Mouse (Mus musculus): ENCODE data around the gene Axl.
"Not testable (repeated sequence)": the region's sequence is repeated elsewhere in the genome, so short reads cannot be mapped to it uniquely, and the experiment has no call there.

The Axl gene

DNA sequence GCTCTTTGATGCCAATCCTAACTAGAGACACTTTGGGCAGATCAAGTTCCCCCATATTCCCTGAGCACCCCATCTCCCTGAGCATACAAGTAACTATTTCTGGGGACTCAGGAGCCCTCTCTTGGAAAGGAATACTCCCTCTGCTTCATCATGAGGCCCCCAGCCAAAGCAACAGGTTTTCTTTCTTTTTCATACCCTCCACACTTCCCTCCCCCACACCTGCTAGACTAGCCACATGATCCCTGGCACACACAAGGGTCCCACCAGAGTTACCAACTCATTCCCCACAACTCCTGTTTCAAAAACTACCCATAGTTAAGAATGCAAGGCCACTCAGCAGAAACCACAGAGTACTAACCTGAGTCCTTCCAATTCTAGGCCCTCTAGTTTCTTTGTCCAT, 35.4 kb downstream of the Axl start:
- DNase-seq = peak; percentile 38

DNA sequence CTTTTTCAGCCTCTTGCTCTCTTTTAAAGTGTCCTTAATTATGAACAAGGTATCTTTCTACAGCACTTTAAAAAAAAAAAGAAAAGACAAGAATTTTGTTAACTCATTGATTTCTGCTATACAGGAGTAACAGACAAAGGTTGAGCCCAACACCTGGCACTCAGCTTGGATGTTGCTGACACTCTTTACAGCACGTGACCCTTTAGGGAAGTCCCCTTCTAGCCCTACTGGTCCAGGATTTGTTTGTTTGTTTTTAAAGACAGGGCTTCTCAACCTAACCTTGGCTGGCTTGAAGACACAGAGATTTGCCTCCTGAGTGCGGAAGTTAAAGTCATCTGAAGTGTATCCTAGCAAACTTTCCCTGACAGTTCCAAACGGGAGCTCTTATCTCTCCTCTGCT, 41.7 kb downstream of the Axl start:
- DNase-seq = no peak

DNA sequence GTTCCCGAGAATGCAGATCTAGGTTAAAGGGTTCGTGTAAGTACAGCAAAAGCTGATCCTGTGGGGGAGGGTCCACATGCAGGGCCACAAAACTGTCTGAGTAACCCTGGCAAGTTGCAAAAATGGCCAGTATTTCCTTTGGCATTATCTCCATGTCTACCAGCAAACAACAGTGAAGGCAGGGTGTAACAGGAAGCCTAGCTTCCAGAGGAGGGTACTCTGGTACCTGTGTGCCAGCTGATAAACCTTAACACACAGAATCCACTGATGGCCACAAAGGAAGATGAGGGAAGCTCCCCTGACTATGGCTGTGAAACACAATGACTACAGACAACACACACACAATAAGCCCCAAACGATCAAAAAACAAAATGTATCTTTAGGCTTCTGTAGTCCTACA, 50.2 kb downstream of the Axl start:
- DNase-seq = no peak

DNA sequence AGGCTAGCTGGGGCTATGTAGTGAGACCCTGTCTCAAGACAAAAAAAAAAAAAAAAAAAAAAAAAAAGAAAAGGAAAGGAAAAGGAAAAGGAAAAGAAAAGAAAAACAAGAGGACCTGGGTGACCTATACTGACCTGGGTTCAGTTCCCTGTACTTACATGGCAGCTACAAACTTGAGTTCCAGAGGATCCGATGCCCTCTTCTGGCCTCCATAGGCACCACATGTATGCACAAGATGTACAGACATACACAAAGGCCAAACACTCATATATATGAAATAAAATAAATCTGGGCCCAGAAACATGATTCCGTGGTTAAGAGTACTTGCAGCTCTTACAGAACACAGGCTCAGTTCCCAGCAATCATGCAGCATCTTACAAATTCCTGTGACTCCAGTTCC, 51.6 kb downstream of the Axl start:
- no peak for DNase-seq

DNA sequence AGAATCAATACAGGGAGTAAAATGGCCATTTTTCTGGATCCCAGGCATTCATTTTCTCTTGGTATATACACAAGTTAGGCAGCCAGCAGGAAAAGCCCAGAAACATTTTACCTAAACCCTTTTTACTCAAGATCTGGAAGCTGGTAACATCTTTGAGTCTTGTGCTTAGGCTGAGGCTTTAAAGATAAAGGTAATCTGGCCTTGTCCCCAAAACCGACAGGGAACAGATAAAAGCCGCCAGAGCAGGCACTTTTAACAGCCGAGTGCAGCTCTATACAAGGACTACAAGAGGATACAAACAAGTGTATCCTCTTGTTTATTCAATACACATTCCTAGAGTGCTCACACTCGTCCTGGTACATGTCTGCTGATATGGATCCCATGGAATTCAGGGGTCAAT, 53.5 kb downstream of the Axl start:
- DNase-seq = no peak

DNA sequence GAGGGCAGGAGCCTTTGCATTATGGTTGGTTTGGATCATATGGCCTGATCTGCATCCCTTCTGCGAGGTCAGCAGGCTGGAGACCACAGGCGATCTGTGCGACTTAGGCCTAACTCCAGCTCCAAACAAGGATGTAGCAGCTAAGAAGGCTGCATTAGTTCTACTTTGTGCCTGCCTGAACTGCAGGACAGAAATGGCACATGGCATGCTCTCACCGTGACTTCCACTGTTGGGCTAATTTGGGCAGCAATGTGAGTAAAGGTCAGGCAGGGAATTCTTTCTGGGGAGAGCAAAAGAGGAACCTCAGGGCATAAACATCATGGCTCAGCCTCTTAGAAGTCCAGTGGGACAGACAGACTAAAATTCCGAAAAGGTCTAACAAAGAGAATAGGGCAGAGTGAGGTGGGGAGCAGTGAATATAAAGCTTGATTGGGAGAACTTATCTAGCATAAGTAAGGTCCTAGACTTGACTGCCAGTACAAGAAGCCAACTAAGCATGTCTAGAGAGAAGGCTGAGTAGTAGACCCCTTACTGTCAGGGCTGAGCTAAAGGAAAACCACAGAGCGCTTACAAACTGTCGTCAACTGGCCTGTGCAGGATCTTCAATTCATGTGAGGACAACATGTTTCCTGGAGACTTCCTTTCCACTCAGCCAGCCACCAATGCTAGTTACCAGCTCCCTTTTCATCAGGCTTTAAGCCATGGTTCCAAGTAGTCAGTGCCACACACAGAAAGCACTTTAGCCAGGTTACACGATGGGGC, 57.0 kb downstream of the Axl start:
- DNase-seq = no peak

DNA sequence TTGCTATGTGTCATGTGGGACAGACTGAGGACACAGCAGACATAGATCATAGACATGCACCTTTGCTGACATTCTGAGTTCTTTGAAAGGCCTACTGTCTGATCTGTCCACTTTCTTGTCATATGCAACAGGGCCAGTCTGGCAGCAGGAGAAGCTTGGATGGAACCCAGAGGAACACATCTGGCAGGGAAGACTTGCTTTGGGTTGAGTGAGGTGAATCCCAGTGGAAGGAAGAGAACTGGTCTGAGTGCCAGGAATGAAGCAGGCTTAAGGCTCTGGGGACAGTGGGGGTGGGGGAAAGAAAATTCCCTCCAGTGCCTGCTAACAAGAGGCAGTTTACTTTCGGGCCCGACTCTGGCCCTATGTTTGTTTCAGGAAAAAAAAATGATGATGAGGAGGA, 58.6 kb downstream of the Axl start:
- no peak for DNase-seq

DNA sequence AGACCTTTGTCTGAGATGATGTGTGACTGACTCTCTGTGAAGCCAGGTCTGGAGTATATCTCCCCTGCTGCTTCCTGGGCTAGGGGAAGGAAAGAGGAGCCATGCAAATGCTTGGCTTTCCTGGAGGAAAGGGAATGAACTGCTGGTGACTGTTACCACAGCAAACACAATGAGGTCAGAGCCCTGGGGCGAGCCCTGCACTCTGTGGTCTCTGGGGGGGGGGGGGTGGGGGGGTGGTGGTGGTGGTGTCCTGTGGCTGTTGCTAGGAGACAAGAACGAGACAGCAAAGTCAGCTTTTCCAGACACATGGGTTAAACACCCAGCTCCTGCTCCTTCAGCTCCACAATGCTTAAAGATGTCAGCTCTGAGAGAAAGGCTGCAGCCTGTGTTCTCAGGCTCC, 59.1 kb downstream of the Axl start:
- no peak for DNase-seq

DNA sequence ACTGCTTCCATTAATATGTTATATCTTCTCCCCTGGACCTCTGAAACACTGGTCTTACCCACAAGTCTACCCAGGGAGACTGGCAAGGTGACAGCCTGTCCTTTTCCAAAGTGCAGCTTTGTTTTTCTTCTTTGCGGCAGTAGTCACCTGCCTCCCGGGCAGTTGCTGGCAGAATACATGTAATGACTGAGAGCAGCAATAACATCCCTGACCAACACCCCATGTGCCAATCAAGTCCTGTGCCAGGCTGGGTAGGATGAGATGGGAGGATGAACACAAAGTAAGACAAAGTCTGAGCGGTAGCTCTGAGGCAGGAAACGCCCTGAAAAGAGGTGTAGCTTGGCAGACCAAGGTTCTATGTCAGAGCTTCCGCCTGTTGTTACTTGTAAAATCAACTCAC, 60.7 kb downstream of the Axl start:
- DNase-seq = no peak

DNA sequence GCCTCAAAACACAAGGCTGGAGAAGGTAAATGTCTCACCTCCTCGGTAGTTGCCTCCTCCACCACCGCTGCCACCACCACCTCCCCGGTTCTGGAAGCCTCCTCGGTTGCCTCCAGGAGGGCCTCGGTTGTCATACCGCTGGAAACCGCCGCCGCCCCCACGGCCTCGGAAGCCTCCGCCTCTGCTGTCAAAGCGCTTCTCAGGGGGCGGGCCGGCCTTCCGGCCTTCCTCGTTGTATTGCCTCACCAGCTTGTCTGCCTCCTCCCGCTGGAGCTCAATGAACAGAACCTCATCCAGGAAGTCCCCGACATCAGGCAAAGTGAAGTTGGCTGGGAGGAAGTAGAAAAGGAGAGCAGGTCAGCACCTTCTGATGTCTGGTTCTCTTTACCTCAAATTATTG, 62.6 kb downstream of the Axl start:
- DNase-seq = no peak

DNA sequence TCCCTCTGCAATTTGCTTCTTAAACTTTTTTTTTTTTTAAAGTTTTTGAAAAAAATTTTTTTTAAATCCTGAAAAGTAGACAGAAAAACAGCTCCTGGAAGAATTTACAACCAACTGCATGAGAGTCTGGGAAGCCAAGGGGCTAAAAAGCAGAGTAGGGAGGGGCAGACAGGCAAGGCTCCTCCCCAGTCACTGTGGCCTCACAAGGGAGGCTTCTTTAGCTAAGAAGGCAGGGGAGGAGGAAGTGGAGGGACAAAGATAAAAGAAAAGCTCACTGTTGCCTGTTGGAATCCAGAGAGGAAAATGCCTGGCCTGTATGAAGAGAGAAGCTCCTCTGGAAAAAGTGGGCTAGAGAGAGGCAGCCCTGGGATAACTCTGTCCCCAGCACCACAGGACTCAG, 66.7 kb downstream of the Axl start:
- DNase-seq = not testable (repeated sequence)

DNA sequence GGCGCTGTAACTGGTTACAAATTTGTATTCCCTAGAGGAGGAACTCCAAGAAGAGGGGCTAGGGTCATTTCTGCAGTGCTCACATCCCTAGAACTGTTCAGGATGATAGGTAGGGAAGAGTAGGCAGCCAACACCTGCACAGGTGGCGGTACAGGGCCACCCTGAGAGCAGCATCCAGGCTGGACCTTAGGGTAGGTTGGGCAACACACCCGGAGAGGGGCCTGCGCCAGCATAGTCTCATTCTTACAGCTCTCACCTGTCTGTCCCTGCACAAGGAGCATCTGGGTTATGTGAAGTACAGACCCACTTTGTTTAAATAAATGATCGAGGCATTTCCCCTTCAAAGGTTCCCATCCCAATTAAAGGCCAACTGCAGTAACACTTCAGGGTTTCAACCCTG, 67.7 kb downstream of the Axl start:
- DNase-seq = no peak

DNA sequence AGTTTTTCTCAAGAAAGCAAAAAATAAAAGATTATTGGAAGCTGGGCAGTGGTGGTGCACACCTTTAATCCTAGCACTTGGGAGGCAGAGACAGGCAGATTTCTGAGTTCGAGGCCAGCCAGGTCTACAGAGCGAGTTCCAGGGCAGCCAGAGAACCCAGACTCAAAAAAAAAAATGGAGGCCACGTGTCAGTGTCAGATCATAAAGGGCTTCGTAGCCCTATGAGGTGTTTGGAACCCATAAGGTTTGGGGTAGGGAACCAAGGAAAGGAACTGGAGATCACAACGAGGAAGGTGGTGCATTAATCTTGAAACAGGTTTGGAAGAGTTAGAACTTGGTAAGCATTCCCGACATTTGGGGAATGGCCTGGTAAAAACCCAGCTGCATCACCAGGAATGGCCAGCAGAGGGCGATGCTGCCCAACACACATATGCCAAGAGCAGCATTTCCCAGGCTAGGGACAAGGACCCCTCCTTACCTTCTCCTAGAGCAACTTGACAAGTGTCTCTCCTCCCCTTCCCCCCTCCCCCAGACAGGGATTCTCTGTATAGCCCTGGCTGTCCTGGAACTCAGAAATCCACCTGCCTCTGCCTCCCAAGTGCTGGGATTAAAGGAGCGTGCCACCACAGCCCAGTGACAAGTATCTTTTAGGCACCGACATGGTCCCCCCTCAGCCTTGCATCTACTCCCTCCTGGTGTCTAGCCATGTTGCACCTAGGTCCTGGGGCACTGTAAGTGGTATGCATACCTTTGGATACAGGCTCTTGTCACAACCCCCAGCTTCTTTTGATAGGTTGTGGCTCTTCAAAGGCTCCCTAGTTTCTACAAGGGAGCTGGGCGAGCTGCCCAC, 68.5 kb downstream of the Axl start:
- DNase-seq = peak; percentile 65

DNA sequence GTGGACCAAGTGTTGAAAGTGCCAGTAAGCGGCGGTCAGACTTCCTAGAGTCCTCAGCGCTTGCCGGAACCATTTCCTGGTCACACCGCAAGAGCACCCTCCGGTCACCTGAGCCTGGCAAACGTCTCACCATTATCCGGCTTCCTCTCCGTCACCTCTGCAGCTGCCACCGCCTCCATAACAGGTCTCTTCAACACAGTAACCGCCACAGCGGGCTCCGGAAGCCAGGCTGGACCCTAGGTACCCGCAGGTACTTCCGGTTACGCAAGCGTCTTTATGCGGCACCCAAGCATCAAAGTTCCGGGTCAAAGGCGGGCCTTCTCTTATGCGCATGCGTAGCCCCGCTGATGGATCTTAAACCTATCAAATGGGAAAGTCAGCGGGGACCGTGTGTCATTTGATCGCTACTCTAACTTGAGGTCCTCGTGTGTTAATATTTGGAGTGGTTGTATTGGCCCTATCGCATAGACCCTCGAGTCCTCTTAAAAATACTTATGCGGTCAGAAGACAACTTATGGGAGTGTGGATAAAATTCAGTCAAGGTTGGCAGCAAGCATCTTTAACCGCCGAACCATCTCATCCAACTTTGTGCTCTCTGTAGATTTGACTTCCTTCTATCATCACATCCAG, 69.6 kb downstream of the Axl start, which contains the start of gene Ccdc97:
Gene Ccdc97, minus strand, starts transcription at position 301 of the 630 bp plus-strand sequence.
- peak; percentile 94 for DNase-seq

DNA sequence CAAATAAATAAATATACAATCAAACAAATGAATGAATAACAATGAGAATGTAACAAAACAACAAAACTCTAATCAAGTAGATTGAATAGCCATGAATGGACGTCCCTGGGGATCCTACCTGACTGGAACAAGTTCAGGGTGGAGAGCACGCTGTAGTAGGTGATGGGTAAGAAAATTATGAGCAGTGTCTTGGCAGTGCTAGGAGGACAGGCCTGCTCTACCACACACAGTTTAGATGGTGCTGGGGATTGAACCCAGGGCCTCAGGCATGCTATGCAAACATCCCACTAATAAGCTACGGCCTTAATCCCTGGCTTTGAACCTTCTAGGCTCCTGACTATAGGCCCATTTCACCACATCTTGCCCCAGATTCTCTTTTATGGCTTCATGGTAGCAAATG, 71.0 kb downstream of the Axl start:
- no peak for DNase-seq

DNA sequence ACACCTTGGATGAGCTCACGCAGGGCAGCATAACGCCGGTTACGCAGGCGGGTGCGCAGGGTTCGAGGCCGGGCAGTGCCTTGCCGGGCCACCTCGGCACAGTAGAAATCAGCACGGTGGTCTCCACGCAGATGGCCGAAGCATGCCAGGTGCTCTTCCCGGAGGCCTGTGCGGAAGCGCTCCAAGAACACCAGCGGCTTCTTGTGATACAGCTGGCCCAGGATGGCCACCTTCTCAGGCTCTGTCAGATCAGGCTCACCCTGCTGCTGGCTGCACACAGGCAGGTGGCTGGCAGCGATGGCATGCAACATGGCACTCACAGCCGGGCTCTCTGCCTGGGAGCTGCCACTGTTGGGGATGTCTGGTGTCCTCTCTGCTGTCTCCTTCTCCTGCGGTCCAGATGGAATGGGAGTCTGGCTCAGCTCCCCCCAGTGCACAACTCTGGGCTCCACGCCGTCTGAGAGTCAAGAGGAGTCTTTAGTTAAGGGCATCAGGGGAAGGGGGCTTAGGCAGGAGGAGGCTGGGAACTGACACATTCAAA, 72.7 kb downstream of the Axl start:
- no peak for DNase-seq

DNA sequence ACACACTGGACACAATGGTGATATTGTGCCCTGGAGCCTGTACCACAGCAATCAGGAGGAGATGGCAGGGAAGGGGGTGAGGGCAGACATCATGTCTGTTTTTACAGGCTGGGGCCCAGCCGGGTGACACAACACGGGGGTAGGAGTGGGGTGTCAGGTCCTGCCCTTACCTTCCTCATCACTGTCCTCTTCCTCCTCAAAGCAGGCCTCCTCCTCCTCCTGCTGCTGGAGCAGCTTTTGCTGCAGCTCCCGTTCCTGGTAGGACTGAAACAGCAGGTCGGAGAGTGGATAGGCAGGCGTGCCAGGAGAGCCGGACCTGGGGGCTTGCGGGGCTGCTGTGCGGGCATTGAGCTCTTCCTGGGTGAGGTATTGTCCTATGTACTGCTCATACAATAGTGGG, 73.9 kb downstream of the Axl start:
- DNase-seq = no peak

DNA sequence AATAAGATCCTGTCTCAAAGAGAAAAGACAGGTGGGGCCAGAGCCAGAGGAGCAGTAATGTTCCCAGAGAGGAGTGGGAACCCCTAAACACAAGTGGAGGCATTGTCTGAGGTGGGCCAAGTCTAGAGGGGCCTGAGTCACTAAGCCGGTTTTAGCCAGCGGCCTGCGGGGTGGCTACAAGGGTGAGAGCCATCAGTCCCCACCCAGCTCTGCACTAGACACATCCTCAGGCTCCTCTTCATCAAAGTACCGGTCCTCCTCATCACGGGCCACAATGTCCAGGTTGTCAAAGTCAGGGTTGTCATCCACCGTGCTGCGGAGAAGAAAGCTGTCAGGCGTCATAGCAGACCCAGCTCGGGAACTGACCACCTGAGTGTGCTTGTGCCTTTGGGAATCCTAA, 75.7 kb downstream of the Axl start:
- no peak for DNase-seq

DNA sequence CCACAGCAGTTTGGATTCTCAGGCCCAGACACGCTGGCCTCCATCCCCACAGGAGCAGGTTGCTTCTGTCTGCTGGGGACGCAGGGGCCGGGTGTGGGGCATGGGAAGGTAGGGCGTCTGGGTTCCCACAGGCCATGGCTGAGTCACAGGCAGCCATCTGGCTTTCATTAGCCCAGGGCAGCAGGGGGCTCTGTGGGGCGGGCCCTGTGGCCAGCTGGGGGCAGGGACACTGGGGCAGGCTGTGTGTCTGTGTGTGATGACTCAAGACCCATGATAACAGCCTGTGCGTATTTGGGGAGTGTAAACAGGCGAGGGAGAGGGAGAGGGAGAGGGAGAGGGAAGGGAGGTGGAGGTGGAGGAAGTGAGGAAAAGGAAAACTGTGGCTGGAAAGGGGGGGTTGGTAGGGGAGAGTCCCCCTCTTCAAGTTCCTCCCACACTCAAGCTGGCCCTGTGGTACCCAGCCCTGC, 76.7 kb downstream of the Axl start:
- DNase-seq = peak; percentile 74

DNA sequence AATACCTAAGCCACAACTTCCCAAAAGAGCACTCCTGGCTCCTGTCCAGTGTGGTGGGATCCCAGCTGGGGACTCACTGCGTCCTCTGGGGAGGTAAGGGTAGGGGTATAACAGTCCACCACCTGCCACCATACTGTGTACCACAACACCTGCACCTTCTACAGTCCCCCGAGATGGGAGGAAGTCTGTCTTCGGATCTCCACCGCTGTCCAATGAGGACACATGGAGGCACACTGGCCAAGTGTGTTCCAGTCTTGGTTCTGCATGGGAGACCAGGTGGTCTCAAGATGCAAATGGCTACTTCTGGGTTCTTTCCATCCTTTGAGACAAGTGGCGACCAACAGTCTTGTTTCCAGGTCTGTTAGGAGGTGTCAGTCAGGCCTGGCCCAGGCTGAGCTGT, 77.3 kb downstream of the Axl start:
- DNase-seq = no peak

DNA sequence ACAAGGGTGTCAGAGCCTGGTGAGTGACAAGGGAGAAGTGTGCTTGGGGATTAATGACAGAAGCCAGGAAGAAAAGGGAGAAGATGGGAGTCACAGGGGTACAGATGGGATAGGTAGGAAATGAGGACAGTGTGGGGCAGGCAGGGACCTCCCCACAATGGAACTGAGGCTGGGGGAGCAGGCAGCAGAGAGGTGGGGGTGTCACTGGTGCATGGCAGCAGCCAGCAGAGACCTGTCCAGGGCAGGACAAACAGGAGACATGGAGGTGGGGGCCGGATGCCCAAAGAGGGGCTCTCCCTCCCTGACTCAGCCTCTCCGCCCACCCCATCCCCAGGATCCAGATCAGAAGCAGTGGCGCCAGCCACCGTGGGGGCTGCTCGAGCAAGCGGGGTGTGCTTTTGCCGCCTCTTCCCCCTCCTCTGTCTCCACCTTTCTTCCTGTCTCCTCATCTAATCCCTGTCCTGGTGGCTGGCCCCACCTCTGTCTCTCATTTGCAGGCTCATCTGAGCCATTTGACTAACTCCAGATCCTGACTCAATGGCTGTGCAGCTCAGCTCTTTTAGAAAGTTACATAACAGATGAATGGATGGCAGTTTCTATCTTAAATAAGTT, 77.9 kb downstream of the Axl start:
- DNase-seq = no peak

DNA sequence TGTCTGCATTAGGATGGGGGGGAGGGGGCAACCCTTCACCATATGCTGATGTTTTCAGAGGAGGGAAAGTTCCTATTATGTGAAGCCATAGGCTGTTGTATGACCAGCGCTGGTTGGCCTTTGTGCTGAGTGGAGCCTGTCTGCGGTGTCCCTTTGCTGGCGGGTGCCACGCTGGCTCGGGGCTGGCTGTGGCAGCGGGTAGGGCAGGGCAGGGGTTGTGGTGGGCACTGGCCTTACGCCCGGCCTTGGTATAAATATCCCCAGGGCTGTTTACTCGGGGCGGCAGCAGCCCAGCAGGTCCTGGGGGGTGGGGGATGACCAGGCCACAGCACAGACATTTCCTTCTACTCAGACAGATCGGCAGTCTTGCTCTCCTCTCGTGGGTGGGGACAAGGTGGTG, 78.5 kb downstream of the Axl start:
- DNase-seq = no peak

All from cerebellum, adult 11-12 months (tissue).